Mouse (Mus musculus) olfactory bulb, adult 2 months (tissue): ENCODE measurements around the gene Adipoq. TPM values are rescaled to one million over a fixed set of nuclear protein-coding genes. Genes with fewer than 3 reads are reported as not detected.

Source experiments
- H3K27ac ChIP-seq: fragments of 200-500 bp; 2 replicates; pipeline ENCODE4 v1.5.1; 2012; ENCODE audit warnings: low read depth, low read length; ENCODE audit not compliant: insufficient read depth
- H3K4me1 ChIP-seq: fragments of 200-500 bp; 2 replicates; pipeline ENCODE4 v1.6.1; 2012; ENCODE audit warnings: low read length; ENCODE audit not compliant: control insufficient read depth, insufficient read depth
- H3K4me3 ChIP-seq: fragments of 200-500 bp; 2 replicates; pipeline ENCODE4 v1.5.1; 2012; ENCODE audit warnings: mild to moderate bottlenecking, low read depth, low read length, moderate library complexity; ENCODE audit not compliant: insufficient read depth
- CTCF ChIP-seq: fragments of 200-500 bp; IDR thresholded peaks from 2 replicates; pipeline ENCODE4 v1.5.1; 2012; ENCODE audit warnings: low read depth, mild to moderate bottlenecking, low read length, moderate library complexity; ENCODE audit not compliant: insufficient read depth
- POLR2A ChIP-seq: fragments of 200-500 bp; IDR thresholded peaks from 2 replicates; pipeline ENCODE4 v1.6.1; 2012; ENCODE audit warnings: mild to moderate bottlenecking, low read depth, low read length, moderate library complexity; ENCODE audit not compliant: insufficient read depth
- WGBS: fragments of 180-500 bp; shearing (Covaris S2); methylation state at CpG from one replicate; pipeline ENCODE4 v1.1.7; 2018; 5-methylcytosine and 5-hydroxymethylcytosine counted together
- polyA plus RNA-seq: library from polyadenylated mRNA; stranded (reverse); fragments of >200 nt; gene quantifications from 2 replicates; pipeline ENCODE4 v1.2.4, GENCODE M21; 2012; ENCODE audit warnings: low replicate concordance; ENCODE audit not compliant: missing spikeins, insufficient read depth, insufficient read length

Adipoq gene
- polyA plus RNA-seq, 1 experiment = not detected

DNA sequence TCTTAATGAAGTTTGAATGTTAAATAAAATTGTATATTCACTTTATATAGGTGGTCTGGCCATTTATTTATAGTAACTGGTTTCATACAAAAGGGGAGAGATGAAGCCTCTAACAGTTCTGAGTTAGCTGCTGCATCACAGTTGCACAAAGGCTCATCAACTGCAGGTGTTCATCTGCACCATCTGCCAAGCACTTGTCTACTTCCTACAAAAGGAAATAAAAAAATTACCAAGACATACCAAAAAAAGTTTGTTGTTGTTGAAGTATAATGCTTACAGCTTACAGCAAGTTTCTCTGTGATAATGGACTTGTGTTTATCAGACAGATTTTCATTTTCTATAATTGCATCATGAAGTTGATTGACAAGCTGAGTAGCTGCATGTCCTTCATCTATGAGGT, 32.4 kb upstream of the Adipoq start:
- TF ChIP-seq POLR2A (no peak), CTCF (no peak)
- no peak overlapping the region for H3K4me3 ChIP-seq
- no peaks in the 10 kb centered on the region for H3K4me1 ChIP-seq
- H3K27ac ChIP-seq = no peak overlapping the region

DNA sequence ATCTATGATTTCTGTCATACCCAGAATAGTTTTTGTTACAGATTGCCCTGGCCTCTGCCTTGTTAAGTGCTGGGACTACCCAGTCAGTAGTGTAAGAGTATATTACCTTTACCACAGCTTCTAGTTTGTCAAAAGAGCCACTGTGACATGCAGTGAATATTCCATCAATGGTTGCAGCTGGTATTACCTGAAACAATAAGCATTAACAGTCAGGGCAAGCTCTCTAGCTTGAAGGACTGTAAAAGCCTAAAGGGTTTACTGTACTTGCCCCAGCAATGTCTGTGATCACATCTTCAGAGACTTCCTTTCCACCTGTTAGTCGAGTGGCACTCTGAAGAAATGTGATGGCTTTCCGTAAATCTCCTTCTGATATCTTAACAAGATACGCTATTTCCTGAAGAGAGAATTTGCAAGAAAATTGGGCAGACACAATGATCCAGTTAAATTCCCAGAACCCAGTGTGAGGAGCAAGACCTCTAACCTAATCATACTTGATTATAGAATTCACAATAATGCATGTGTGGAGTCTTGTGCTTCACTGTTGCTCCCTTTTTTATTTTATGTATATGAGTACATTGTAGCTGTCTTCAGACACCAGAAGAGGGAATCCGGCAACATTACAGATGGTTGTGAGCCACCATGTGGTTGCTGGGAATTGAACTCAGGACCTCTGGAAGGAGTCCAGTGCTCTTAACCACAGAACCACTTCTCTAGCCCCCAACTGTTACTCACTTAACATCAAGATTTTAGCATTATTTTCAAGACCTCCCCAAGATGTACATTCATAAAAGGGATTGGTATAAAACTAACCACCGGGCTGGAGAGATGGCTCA, 31.8 kb upstream of the Adipoq start:
- Histone ChIP-seq H3K27ac (no peak overlapping the region), H3K4me1 (no peaks in the 10 kb centered on the region), H3K4me3 (no peak overlapping the region)
- 61% methylated on average over 5 of the region's 5 CpGs for WGBS
- TF ChIP-seq POLR2A (no peak), CTCF (no peak)

DNA sequence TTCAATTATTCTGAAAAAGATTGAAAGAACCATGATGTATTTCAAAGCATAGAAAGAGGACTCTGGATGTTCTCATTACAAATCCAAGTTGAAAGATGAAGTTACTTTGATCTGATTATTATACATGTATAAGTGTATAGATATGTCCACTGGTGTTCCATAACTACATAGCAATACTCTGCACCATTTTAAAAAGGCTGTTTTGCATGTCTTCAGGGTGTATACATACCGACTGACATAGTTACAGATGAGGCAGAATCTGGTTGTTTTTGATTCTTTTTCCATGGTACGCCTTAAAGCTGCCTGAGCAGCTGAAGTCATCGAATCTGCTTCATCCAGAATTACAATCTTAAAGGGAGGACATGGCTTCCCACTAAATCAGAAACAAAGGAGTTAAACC, 30.9 kb upstream of the Adipoq start:
- TF ChIP-seq CTCF (no peak), POLR2A (no peak)
- Histone ChIP-seq H3K4me3 (no peak overlapping the region), H3K4me1 (no peaks in the 10 kb centered on the region), H3K27ac (no peak overlapping the region)
- WGBS = 65% methylated on average over 3 of the region's 3 CpGs

DNA sequence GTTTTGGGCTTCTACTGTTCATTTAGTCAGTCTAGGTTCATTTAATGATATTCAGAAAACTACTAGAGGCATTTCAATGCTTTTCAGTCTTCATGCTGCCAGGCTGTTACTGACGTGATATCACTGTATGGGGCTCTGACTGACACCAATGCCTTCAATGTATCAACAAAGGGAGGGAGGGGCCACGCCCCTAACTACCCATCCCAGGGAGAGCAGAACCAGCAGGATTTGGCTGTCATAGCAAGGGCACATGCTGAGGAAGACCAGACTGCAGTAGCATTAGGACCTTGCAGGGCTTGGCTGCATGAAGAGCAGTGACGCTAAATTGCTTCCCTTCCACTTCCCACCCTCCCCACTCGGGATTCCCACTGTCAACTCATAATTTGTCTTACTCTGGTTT, 29.2 kb upstream of the Adipoq start:
- TF ChIP-seq POLR2A (no peak), CTCF (no peak)
- no peak overlapping the region for H3K27ac ChIP-seq
- 55% methylated on average over 4 of the region's 4 CpGs for WGBS
- no peak overlapping the region for H3K4me3 ChIP-seq
- H3K4me1 ChIP-seq = no peaks in the 10 kb centered on the region

DNA sequence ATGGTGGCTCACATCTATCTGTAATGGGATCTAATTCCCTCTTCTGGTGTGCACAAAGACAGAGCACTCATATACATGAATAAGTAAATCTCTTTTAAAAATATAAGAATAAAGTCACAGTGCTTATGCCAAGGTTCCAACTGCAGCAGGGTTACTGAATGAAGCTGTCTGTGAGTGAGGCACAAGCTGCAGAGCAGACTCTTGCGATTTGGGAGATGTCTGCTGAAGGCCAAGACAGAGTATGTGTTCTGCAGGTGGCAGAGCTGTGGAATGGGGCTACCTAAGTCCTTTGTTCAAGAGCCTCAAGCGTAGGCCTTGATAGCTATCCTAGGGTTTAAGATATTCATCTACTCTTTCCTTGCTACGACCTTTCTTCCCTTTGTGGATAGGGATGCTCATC, 23.9 kb upstream of the Adipoq start:
- 95% methylated on average over 3 of the region's 3 CpGs for WGBS
- H3K4me1 ChIP-seq = no peaks in the 10 kb centered on the region; the same call in 1 of the 2 replicates

DNA sequence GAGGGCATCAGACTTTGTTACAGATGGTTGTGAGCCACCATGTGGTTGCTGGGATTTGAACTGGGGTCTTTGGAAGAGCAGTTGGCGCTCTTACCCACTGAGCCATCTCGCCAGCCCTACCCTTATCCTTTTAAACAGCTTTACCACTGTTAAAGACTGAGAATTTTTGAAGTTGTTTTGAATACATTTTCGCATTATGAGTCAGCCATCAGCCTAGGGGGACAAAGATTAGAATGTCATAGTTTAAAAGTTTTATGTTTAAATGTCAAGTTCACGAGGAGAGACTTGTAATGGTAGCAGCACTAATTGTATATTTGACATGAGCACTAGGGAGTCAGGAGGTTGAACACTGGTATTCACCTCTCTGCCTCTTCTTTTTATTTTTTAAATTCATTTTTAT, 23.2 kb upstream of the Adipoq start:
- 90% methylated on average over 4 of the region's 4 CpGs for WGBS
- H3K4me3 ChIP-seq = no peak overlapping the region
- TF ChIP-seq CTCF (no peak), POLR2A (no peak)
- H3K4me1 ChIP-seq = no peaks in the 10 kb centered on the region; the same call in 1 of the 2 replicates
- H3K27ac ChIP-seq = no peak overlapping the region

More for the DNA sequence above, 23.9 kb upstream of the Adipoq start:
- Histone ChIP-seq H3K27ac (no peak overlapping the region), H3K4me3 (no peak overlapping the region)
- no peak for TF ChIP-seq CTCF
- TF ChIP-seq POLR2A = no peak

DNA sequence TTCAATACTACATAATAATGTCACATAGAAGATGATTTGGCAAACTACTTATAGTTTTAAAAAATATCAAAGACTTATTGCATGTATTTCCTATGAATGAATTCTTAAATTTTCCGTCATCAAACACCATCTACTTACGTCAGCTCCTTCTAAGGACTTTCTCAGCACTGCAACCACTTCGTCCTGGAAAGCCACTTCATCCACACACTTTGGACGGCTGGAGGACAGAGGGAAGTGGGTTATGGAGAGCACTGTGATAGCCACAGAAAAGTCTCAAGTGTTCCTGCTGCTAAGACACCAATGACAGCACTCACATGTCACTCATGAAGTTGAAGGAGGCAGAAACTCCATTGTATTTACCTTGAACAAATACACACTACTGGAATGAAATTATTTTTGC, 21.9 kb upstream of the Adipoq start:
- 93% methylated on average over 4 of the region's 4 CpGs for WGBS
- Histone ChIP-seq H3K4me3 (no peak overlapping the region), H3K27ac (no peak overlapping the region), H3K4me1 (peaks cover 2% of the 10 kb centered on the region; the same call in 1 of the 2 replicates)
- TF ChIP-seq CTCF (no peak), POLR2A (no peak)

DNA sequence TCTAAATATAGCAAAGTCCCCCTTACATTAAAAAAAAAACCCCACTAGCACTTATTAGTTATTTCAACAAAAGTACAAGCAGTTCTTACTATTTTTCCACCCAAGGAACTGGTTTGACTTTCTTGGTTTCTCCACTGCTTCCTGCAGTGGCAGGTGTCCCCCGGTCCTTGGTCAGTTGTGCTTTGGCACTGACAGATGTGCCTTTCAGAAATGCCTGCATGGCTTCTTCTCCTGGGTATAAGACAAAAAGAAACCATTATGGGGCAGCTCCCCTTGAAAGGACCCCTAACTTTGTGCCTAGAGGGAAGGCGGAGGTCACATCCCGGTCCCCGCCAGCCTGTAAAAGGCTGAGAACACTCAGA, 19.0 kb upstream of the Adipoq start:
- WGBS = 0% methylated on average over 4 of the region's 4 CpGs
- Histone ChIP-seq H3K4me1 (peaks cover 2% of the 10 kb centered on the region; the same call in 1 of the 2 replicates), H3K4me3 (peak overlapping the region; percentile 77), H3K27ac (no peak overlapping the region)
- TF ChIP-seq CTCF = no peak
- TF ChIP-seq POLR2A = no peak

DNA sequence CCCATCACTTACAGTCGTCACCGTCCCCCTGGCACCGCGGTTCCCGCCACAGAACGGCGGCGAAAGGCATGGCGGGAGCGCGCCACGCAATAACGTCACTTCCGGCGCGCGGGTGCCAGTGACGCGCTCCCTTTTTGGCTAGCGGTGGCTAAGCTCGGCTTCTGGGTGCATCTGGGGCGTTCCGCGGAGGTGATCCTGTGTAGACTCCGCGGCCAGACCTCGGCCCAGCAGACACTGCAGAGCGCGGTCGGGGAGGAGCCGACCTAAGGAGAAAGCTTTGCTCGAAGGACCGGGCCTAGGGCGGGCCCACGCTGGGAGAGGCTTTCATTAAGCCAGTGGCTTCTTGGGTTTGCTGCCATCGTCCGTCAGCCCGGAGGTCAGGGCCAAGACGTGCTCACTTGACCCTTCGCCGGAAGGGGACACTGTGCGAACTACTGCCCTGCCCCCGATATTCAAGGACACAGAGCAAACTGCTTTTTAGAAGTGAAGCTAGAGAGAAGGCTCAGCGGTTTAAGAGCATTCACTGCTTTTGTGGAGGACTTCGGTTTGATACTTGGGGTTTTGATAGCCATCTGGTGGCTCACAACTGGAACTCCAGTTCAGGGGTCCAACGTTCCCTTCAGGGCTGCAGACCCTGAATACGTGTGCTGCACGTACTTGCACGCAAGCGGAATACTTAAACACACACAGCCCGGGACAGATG, 18.5 kb upstream of the Adipoq start, which contains the start of gene Rfc4:
Gene Rfc4 (minus strand): TSS at position 65 of the 703 bp plus-strand sequence.
- H3K4me1 ChIP-seq = peaks cover 2% of the 10 kb centered on the region; the same call in 1 of the 2 replicates
- TF ChIP-seq POLR2A (no peak; the same call in none of the 2 replicates), CTCF (no peak)
- H3K4me3 ChIP-seq = peak within 1 kb of the TSS; percentile 77
- peak within 1 kb of the TSS; percentile 97 for H3K27ac ChIP-seq
- under 1% methylated on average over 51 of the region's 51 CpGs for WGBS
